Mouse (Mus musculus) intestine, embryonic 15.5 days (tissue): ENCODE measurements around the gene Tcte1. TPM values are rescaled to one million over a fixed set of nuclear protein-coding genes. Genes with fewer than 3 reads are reported as not detected.
A peak's percentile ranks its signal among the peaks of the same experiment; 100 is the strongest.

ENCODE experiments used
- ATAC-seq: fragments of 200-750 bp; cut with Nextera tagmentation; 2 replicates; pipeline ENCODE4 v1.8.0; 2017; ENCODE audit warnings: moderate TSS enrichment, moderate library complexity
- H3K27ac ChIP-seq: fragments of 300-500 bp; sonication (generic); 2 replicates; pipeline ENCODE4 v1.5.1; 2015; ENCODE audit warnings: mild to moderate bottlenecking, inconsistent platforms
- H3K27me3 ChIP-seq: fragments of 300-500 bp; sonication (generic); replicated peaks from 2 replicates; pipeline ENCODE4 v1.6.1; 2015; ENCODE audit warnings: inconsistent platforms
- H3K36me3 ChIP-seq: fragments of 300-500 bp; sonication (generic); 2 replicates; pipeline ENCODE4 v1.6.1; 2015; ENCODE audit warnings: inconsistent platforms
- H3K4me1 ChIP-seq: fragments of 300-500 bp; sonication (generic); replicated peaks from 2 replicates; pipeline ENCODE4 v1.6.1; 2015; ENCODE audit warnings: inconsistent platforms
- H3K4me2 ChIP-seq: fragments of 300-500 bp; sonication (generic); replicated peaks from 2 replicates; pipeline ENCODE4 v1.6.1; 2015; ENCODE audit warnings: mild to moderate bottlenecking, inconsistent platforms
- H3K4me3 ChIP-seq: fragments of 300-500 bp; sonication (generic); replicated peaks from 2 replicates; pipeline ENCODE4 v1.5.1; 2015; ENCODE audit warnings: inconsistent platforms
- H3K9ac ChIP-seq: fragments of 300-500 bp; sonication (generic); 2 replicates; pipeline ENCODE4 v1.6.1; 2015; ENCODE audit warnings: inconsistent platforms
- H3K9me3 ChIP-seq: fragments of 300-500 bp; sonication (generic); 2 replicates; pipeline ENCODE4 v1.6.1; 2016; ENCODE audit warnings: inconsistent platforms
- WGBS: fragments of 180-500 bp; shearing (Covaris S2); methylation state at CpG from one replicate; pipeline ENCODE4 v1.1.7; 2015; 5-methylcytosine and 5-hydroxymethylcytosine counted together
- polyA plus RNA-seq: library from polyadenylated mRNA; unstranded; fragments of >200 nt; fragmentation: Nextera tagmentation; extraction: Ambion mirVana; gene quantifications from 2 replicates; pipeline ENCODE4 v1.2.1, GENCODE M21; 2015

The Tcte1 gene
- 0.13 and 0.33 TPM in 2 replicates for polyA plus RNA-seq

GRCm38 (mm10) chr17:45523263-45523662, at the start of gene Tcte1:
Tcte1 (plus strand) TSS chr17:45523434.
- Histone ChIP-seq H3K9ac (peak within 1 kb of the TSS; percentile 26), H3K4me3 (peak within 1 kb of the TSS; percentile 27), H3K4me1 (peaks cover 8% of the 10 kb centered on the region), H3K27me3 (no peaks in the 10 kb centered on the region; the same call in 1 of the 2 replicates), H3K27ac (no peak within 1 kb of the TSS), H3K9me3 (no peaks in the 10 kb centered on the region), H3K36me3 (0 out of 2 replicates have a peak, but pooled peaks cover 5% of the 10 kb centered on the region), H3K4me2 (peak within 1 kb of the TSS; percentile 70)
- ATAC-seq, result peak; percentile 82
- under 1% methylated on average over 21 of the region's 21 CpGs for WGBS

- Histone ChIP-seq H3K9ac (no peak overlapping the region), H3K4me2 (no peak overlapping the region), H3K27me3 (peaks cover 17% of the 10 kb centered on the region), H3K4me3 (no peak overlapping the region), H3K9me3 (no peaks in the 10 kb centered on the region), H3K27ac (no peak overlapping the region), H3K4me1 (peaks cover 4% of the 10 kb centered on the region; the same call in 1 of the 2 replicates), H3K36me3 (no peaks in the 10 kb centered on the region)
- WGBS, result 67% methylated on average over 6 of the region's 6 CpGs
- no peak for ATAC-seq
These were observed 49.6 kb upstream of the Tcte1 start for GRCm38 (mm10) chr17:45473667-45474066.

- H3K9me3 ChIP-seq, result no peaks in the 10 kb centered on the region
- no peaks in the 10 kb centered on the region for H3K36me3 ChIP-seq
- H3K4me3 ChIP-seq, result peak overlapping the region; percentile 34; the same call in 1 of the 2 replicates
- peaks cover 17% of the 10 kb centered on the region for H3K27me3 ChIP-seq
- 72% methylated on average over 8 of the region's 8 CpGs for WGBS
- no peak overlapping the region for H3K9ac ChIP-seq
- ATAC-seq, result no peak
- peaks cover 4% of the 10 kb centered on the region; the same call in 1 of the 2 replicates for H3K4me1 ChIP-seq
- no peak overlapping the region for H3K27ac ChIP-seq
- H3K4me2 ChIP-seq, result peak overlapping the region; percentile 65; the same call in 1 of the 2 replicates
These were observed 49.1 kb upstream of the Tcte1 start for GRCm38 (mm10) chr17:45474146-45474545.

DNA sequence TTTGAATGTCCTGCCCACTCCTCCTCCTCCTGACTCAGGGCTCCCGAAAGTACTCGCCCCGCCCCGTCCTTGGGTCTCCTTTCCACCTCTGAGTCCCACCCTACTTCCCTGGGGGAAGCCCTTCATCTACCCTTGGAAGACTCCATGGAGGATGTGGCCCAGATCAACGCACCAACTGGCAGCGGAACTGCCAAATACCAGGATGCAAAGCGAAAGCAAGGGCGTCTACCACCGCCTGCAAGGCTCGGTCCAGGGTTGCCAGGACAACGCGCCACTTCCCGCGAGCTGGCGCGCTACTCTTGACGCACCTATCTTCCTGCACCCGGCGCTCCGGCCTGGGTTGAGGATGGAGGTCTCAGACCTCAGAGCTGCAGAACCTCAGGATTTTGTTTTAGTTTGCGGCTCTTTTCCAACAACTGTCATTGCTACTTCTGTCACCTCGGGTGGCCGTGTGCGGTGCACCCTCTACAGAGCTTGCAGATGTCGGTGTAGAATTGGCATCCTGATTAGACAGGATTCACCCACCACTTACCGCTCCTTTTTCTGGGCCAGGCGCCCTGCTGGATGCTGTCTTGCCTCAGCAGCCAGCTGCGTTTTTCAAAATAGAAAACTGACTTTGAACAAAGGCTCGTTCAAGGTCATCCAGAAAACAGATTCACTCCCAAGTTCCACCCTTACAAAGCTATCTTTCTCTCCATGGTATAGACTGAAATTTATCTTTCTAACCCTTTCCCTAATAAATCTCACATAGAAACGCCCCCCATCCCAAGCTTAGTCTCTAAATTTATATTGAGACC, 48.4 kb upstream of the Tcte1 start, which contains the start of gene Spats1:
Spats1 (minus strand) TSS at position 747 of the 797 bp plus-strand sequence.
- no peak within 1 kb of the TSS for H3K27ac ChIP-seq
- peak within 1 kb of the TSS; percentile 11; the same call in 1 of the 2 replicates for H3K9ac ChIP-seq
- peaks cover 17% of the 10 kb centered on the region for H3K27me3 ChIP-seq
- peak; percentile 80 for ATAC-seq
- peaks cover 4% of the 10 kb centered on the region; the same call in 1 of the 2 replicates for H3K4me1 ChIP-seq
- peak within 1 kb of the TSS; percentile 65 for H3K4me2 ChIP-seq
- no peaks in the 10 kb centered on the region for H3K36me3 ChIP-seq
- 5% methylated on average over 30 of the region's 30 CpGs for WGBS
- H3K4me3 ChIP-seq, result peak within 1 kb of the TSS; percentile 34
- H3K9me3 ChIP-seq, result no peaks in the 10 kb centered on the region

GRCm38 (mm10) chr17:45478234-45478825, 44.9 kb upstream of the Tcte1 start:
- Histone ChIP-seq H3K4me3 (no peak overlapping the region), H3K36me3 (no peaks in the 10 kb centered on the region), H3K9ac (no peak overlapping the region), H3K4me2 (no peak overlapping the region), H3K27ac (no peak overlapping the region), H3K4me1 (peaks cover 4% of the 10 kb centered on the region; the same call in 1 of the 2 replicates), H3K27me3 (peaks cover 17% of the 10 kb centered on the region), H3K9me3 (no peaks in the 10 kb centered on the region)
- WGBS, result 13% methylated on average over 12 of the region's 12 CpGs
- ATAC-seq, result peak; percentile 49; the same call in 1 of the 2 replicates

DNA sequence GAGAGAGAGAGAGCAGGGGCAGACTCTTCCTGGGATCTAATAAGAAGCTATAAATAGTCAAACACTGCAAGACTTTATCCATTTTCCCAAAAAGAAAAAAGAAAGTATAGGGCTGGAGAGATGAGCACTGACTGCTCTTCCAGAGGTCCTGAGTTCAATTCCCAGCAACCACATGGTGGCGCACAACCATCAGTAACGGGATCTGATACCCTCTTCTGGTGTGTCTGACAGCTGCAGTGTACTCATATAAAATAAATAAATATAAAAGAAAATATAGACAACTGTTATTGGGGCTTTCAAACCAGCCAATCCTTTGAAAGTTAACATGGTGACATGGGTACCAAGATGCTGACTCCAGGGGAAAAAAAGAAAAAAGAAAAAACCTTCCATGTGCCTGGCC, 42.8 kb upstream of the Tcte1 start:
- H3K9me3 ChIP-seq, result no peaks in the 10 kb centered on the region
- ATAC-seq, result no peak
- 27% methylated on average over 2 of the region's 2 CpGs for WGBS

DNA sequence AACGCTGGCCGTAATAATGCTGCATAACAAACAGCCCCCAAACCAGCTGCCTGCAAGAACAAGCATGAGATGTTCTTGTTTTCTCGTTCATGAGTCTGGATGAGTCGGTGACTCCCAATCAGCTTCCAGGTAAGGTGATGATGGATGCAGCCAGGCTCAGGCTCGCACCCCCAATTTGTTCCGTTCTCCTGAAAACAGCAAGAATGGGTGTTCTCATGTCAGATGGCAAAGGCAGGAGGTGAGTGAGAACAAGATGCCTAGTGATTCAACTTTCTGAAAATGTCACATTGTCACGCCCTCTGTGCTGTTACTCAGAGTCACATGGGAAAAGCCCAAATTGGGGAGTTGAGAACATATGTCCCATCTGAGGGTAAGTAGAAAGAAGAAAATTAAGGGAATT, 37.7 kb upstream of the Tcte1 start:
- Histone ChIP-seq H3K27ac (no peak overlapping the region), H3K4me2 (no peak overlapping the region), H3K27me3 (no peaks in the 10 kb centered on the region), H3K4me1 (no peaks in the 10 kb centered on the region), H3K9ac (no peak overlapping the region), H3K4me3 (no peak overlapping the region), H3K9me3 (no peaks in the 10 kb centered on the region), H3K36me3 (no peaks in the 10 kb centered on the region)
- WGBS, result 82% methylated on average over 7 of the region's 7 CpGs
- ATAC-seq, result no peak

More for the DNA sequence above, 42.8 kb upstream of the Tcte1 start:
- Histone ChIP-seq H3K36me3 (no peaks in the 10 kb centered on the region), H3K4me3 (no peak overlapping the region), H3K4me1 (no peaks in the 10 kb centered on the region), H3K27ac (no peak overlapping the region), H3K9ac (no peak overlapping the region), H3K27me3 (peaks cover 10% of the 10 kb centered on the region), H3K4me2 (no peak overlapping the region)

- H3K9ac ChIP-seq, result no peak overlapping the region
- H3K27ac ChIP-seq, result no peak overlapping the region
- 9% methylated on average over 5 of the region's 5 CpGs for WGBS
- no peak overlapping the region for H3K4me2 ChIP-seq
- H3K9me3 ChIP-seq, result no peaks in the 10 kb centered on the region
- no peaks in the 10 kb centered on the region for H3K36me3 ChIP-seq
- H3K27me3 ChIP-seq, result no peaks in the 10 kb centered on the region
- ATAC-seq, result no peak
- H3K4me3 ChIP-seq, result no peak overlapping the region
- no peaks in the 10 kb centered on the region for H3K4me1 ChIP-seq
These were observed 36.0 kb upstream of the Tcte1 start for GRCm38 (mm10) chr17:45487216-45487615.

DNA sequence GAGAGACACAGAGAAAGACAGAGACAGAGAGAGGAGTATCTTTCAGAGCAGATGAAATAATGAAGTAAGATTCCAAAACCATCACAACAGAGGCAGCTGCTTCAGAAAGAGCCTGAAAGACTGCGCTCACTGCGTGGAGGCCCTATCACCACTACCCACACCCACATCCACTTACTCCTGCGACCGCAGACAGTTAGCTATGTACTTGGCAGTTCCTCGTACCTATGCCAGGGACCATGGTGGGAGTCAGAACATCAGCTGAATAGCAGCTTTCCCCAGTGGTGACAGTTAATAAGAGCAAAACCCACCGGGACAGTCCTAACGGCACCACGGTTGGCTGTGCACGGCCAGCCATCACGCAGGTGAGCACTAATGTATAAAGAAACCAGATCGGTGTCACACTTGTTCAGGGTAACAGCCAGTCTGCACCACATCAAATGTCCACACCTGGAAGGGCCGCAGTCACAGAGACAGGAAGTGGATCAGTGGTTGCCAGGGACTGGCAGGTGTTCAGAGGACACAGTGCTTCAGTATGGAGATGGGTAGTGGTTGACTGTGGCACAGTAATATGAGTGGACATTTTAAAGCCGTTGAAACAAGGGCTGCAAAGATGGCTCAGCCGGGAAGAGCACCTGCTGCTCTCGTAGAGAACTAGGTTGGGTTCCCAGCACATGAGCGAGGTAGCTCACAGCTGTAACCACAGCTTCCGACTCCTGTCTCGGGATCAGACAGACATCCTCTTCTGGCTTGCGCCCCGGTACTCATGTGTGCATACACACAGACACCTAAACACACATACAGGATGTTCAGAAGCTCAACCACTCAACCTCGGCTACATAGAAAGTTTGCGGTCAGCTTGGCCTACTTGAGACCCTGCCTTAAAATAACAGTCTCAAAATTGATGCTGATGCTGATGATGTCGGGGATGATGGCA, 34.6 kb upstream of the Tcte1 start:
- H3K4me3 ChIP-seq, result no peak overlapping the region
- WGBS, result 82% methylated on average over 23 of the region's 23 CpGs
- no peaks in the 10 kb centered on the region for H3K27me3 ChIP-seq
- no peaks in the 10 kb centered on the region for H3K4me1 ChIP-seq
- no peak for ATAC-seq
- H3K4me2 ChIP-seq, result no peak overlapping the region
- no peak overlapping the region for H3K9ac ChIP-seq
- no peak overlapping the region for H3K27ac ChIP-seq
- no peaks in the 10 kb centered on the region for H3K9me3 ChIP-seq
- H3K36me3 ChIP-seq, result no peaks in the 10 kb centered on the region

- no peak for ATAC-seq
- no peak overlapping the region for H3K27ac ChIP-seq
- no peaks in the 10 kb centered on the region for H3K27me3 ChIP-seq
- WGBS, result 76% methylated on average over 6 of the region's 6 CpGs
- no peaks in the 10 kb centered on the region for H3K4me1 ChIP-seq
- H3K9me3 ChIP-seq, result no peaks in the 10 kb centered on the region
- H3K4me3 ChIP-seq, result no peak overlapping the region
- no peak overlapping the region for H3K4me2 ChIP-seq
- no peak overlapping the region for H3K9ac ChIP-seq
- no peaks in the 10 kb centered on the region for H3K36me3 ChIP-seq
These were observed 33.5 kb upstream of the Tcte1 start for GRCm38 (mm10) chr17:45489736-45490135.

- no peak for ATAC-seq
- 50% methylated on average over 13 of the region's 13 CpGs for WGBS
- Histone ChIP-seq H3K27ac (no peak overlapping the region), H3K9me3 (no peaks in the 10 kb centered on the region), H3K36me3 (no peaks in the 10 kb centered on the region), H3K4me1 (no peaks in the 10 kb centered on the region), H3K4me2 (0 out of 2 replicates have a peak overlapping the region, but pooled peaks have one; percentile 1), H3K4me3 (no peak overlapping the region), H3K27me3 (no peaks in the 10 kb centered on the region), H3K9ac (no peak overlapping the region)
These were observed 32.6 kb upstream of the Tcte1 start for GRCm38 (mm10) chr17:45490532-45491154.
